Comparison of ENCODE assay signal across 13 mouse cellular contexts in the genomic region with DNA sequence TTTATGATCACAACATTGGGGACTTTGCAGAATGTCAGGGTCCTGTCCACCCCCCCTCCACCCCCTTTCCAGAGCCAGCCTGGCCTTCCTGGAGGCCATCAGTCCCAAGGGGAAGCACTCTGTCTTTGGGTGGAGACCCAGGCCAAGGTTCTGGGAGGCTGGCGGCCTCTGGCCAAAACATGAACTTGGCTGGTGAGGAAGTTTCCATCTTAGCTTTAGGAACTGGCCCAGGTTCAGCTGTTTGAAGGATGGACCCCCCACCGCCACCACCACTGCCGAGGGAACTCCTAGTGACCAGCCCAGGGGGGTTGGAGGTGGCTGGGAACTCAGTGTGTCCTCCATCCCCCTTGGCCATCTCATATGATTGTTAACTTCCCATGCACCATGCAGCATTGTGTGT. TPM values are rescaled to one million over a fixed set of nuclear protein-coding genes. Genes with fewer than 3 reads are reported as not detected.
DNase-seq lines count a peak whose midpoint lies in the region; ATAC-seq and TF ChIP-seq lines count a peak whose summit lies in the region.
"Had no signal": no experiment of that assay in that cellular context is flagged by ENCODE, and none has a peak within 500 bp of the region (broad histone marks: within the 10 kb centered on the region; RNA-seq: fewer than 3 reads in every experiment).

No protein-coding gene starts in this region.

- no peaks in the 10 kb centered on the region for H3K36me3 ChIP-seq in heart, embryonic 13.5 days
- H3K36me3 ChIP-seq in heart, embryonic 11.5 days (ENCODE audit: control insufficient read depth, insufficient read depth, low read length) = no peaks in the 10 kb centered on the region
- H3K36me3 ChIP-seq in midbrain, embryonic 10.5 days = no peaks in the 10 kb centered on the region
- H3K36me3 ChIP-seq in midbrain, embryonic 15.5 days (replicated peaks) = no peaks in the 10 kb centered on the region
- H3K36me3 ChIP-seq in liver, embryonic 14.5 days (replicated peaks; ENCODE audit: control insufficient read depth, insufficient read depth, low read depth) = no peaks in the 10 kb centered on the region
- H3K36me3 ChIP-seq in neural tube, embryonic 15.5 days = no peaks in the 10 kb centered on the region
- H3K36me3 ChIP-seq: forebrain, embryonic 12.5 days had no signal

- no peak overlapping the region for H3K9ac ChIP-seq in heart, embryonic 13.5 days
- H3K9ac ChIP-seq in heart, embryonic 11.5 days (ENCODE audit: low read depth, low read length) = no peak overlapping the region
- no peak overlapping the region for H3K9ac ChIP-seq in midbrain, embryonic 15.5 days
- no peak overlapping the region for H3K9ac ChIP-seq in liver, embryonic 14.5 days (replicated peaks)
- no peak overlapping the region for H3K9ac ChIP-seq in neural tube, embryonic 15.5 days (replicated peaks)

- TF ChIP-seq EP300 in liver, embryonic 14.5 days (IDR thresholded peaks at IDR 0.05; ENCODE audit: low read depth) = no peak

- H3K4me2 ChIP-seq in heart, embryonic 13.5 days = peak overlapping the region; percentile 92; the same call in 1 of the 2 replicates
- no peak overlapping the region for H3K4me2 ChIP-seq in heart, embryonic 11.5 days
- H3K4me2 ChIP-seq in midbrain, embryonic 15.5 days = no peak overlapping the region
- H3K4me2 ChIP-seq in liver, embryonic 14.5 days (ENCODE audit: low read depth) = peak overlapping the region; percentile 87; the same call in 1 of the 2 replicates
- peak overlapping the region; percentile 87; the same call in 1 of the 2 replicates for H3K4me2 ChIP-seq in neural tube, embryonic 15.5 days

- H3K4me1 ChIP-seq in heart, embryonic 13.5 days = peaks cover 49% of the 10 kb centered on the region
- peaks cover 37% of the 10 kb centered on the region for H3K4me1 ChIP-seq in heart, embryonic 11.5 days (ENCODE audit: control insufficient read depth, insufficient read depth, low read length)
- peaks cover 61% of the 10 kb centered on the region for H3K4me1 ChIP-seq in midbrain, embryonic 10.5 days
- peaks cover 43% of the 10 kb centered on the region for H3K4me1 ChIP-seq in midbrain, embryonic 15.5 days
- H3K4me1 ChIP-seq in liver, embryonic 14.5 days (replicated peaks; ENCODE audit: control insufficient read depth in 2 of 2, insufficient read depth in 2 of 2, low read length in 1 of 2) = peaks cover 43 to 50% of the 10 kb centered on the region in 2 experiments
- peaks cover 53% of the 10 kb centered on the region for H3K4me1 ChIP-seq in neural tube, embryonic 15.5 days

- peaks cover 8% of the 10 kb centered on the region; the same call in 1 of the 2 replicates for H3K9me3 ChIP-seq in heart, embryonic 13.5 days
- no peaks in the 10 kb centered on the region; the same call in 1 of the 2 replicates for H3K9me3 ChIP-seq in heart, embryonic 11.5 days (replicated peaks; ENCODE audit: control insufficient read depth, low read length)
- no peaks in the 10 kb centered on the region for H3K9me3 ChIP-seq in midbrain, embryonic 10.5 days (replicated peaks)
- H3K9me3 ChIP-seq in midbrain, embryonic 15.5 days = no peaks in the 10 kb centered on the region
- H3K9me3 ChIP-seq in liver, embryonic 14.5 days (ENCODE audit: control insufficient read depth, low read length) = no peaks in the 10 kb centered on the region
- no peaks in the 10 kb centered on the region for H3K9me3 ChIP-seq in neural tube, embryonic 15.5 days (replicated peaks)
- H3K9me3 ChIP-seq: forebrain, embryonic 12.5 days had no signal

- no peak overlapping the region for H3K27ac ChIP-seq in heart, embryonic 13.5 days (replicated peaks)
- no peak overlapping the region for H3K27ac ChIP-seq in heart, embryonic 11.5 days (ENCODE audit: low read depth, low read length)
- peak overlapping the region; percentile 90; the same call in 1 of the 2 replicates for H3K27ac ChIP-seq in midbrain, embryonic 10.5 days (replicated peaks)
- H3K27ac ChIP-seq in midbrain, embryonic 15.5 days = no peak overlapping the region
- no peak overlapping the region for H3K27ac ChIP-seq in liver, embryonic 14.5 days
- H3K27ac ChIP-seq in neural tube, embryonic 15.5 days (replicated peaks) = no peak overlapping the region

- TF ChIP-seq CTCF in liver, embryonic 14.5 days (IDR thresholded peaks at IDR 0.05; ENCODE audit: low read depth) = no peak

- WGBS in heart, embryonic 13.5 days = 44% methylated on average over 3 of the region's 3 CpGs
- 70% methylated on average over 3 of the region's 3 CpGs for WGBS in heart, embryonic 11.5 days (ENCODE audit: insufficient replicate concordance)
- WGBS in midbrain, embryonic 10.5 days = 77% methylated on average over 3 of the region's 3 CpGs
- WGBS in midbrain, embryonic 15.5 days = 62% methylated on average over 3 of the region's 3 CpGs
- WGBS in liver, embryonic 14.5 days (ENCODE audit: insufficient replicate concordance) = 59% methylated on average over 3 of the region's 3 CpGs
- 65% methylated on average over 3 of the region's 3 CpGs for WGBS in neural tube, embryonic 15.5 days

- H3K4me3 ChIP-seq in heart, embryonic 13.5 days = no peak overlapping the region
- no peak overlapping the region for H3K4me3 ChIP-seq in heart, embryonic 11.5 days (ENCODE audit: low read depth, low read length)
- no peak overlapping the region for H3K4me3 ChIP-seq in midbrain, embryonic 10.5 days
- H3K4me3 ChIP-seq in midbrain, embryonic 15.5 days = no peak overlapping the region
- H3K4me3 ChIP-seq in liver, embryonic 14.5 days (ENCODE audit: insufficient read depth in 1 of 2, low read depth in 2 of 2, low read length in 2 of 2) = no peak overlapping the region; a peak in 1 of 4 replicates
- no peak overlapping the region for H3K4me3 ChIP-seq in neural tube, embryonic 15.5 days (replicated peaks)

- ATAC-seq in heart, embryonic 13.5 days (ENCODE audit: extremely low read depth, insufficient number of reproducible peaks, low FRiP score, low TSS enrichment) = no peak
- no peak for ATAC-seq in heart, embryonic 11.5 days (replicated peaks; ENCODE audit: insufficient number of reproducible peaks, low FRiP score, low TSS enrichment)
- no peak for ATAC-seq in midbrain, embryonic 15.5 days (replicated peaks)
- ATAC-seq in liver, embryonic 14.5 days (ENCODE audit: insufficient read depth) = no peak
- no peak for ATAC-seq in neural tube, embryonic 15.5 days (ENCODE audit: low FRiP score)
- ATAC-seq: lung, postnatal 0 days had no signal

- no peak for DNase-seq in midbrain, embryonic 10.5 days (ENCODE audit: low spot score)
- no peak for DNase-seq in liver, embryonic 14.5 days (ENCODE audit: low read depth in 3 of 3, low spot score in 3 of 3)
- DNase-seq in thymus, postnatal 0 days (ENCODE audit: low spot score) = no peak
- DNase-seq: heart, postnatal 36 days; kidney, adult 18-20 months; kidney, postnatal 25 days; thymus, adult 2 months had no signal

- peaks cover 42% of the 10 kb centered on the region for H3K27me3 ChIP-seq in heart, embryonic 13.5 days (replicated peaks)
- peaks cover 24% of the 10 kb centered on the region for H3K27me3 ChIP-seq in heart, embryonic 11.5 days (ENCODE audit: control insufficient read depth, insufficient read depth, low read length)
- H3K27me3 ChIP-seq in midbrain, embryonic 10.5 days (ENCODE audit: low read depth, poor library complexity, severe bottlenecking) = peaks cover 55% of the 10 kb centered on the region
- peaks cover 34% of the 10 kb centered on the region for H3K27me3 ChIP-seq in midbrain, embryonic 15.5 days (replicated peaks)
- H3K27me3 ChIP-seq in liver, embryonic 14.5 days (ENCODE audit: control insufficient read depth, insufficient read depth, low read length) = peaks cover 14% of the 10 kb centered on the region
- peaks cover 45% of the 10 kb centered on the region for H3K27me3 ChIP-seq in neural tube, embryonic 15.5 days (replicated peaks)

RNA-seq across cellular contexts. Expression of gene Dus3l, which starts 3.5 kb away (rescaled TPM):
- 31.9 and 33.2 TPM in 2 replicates for polyA plus RNA-seq in heart, embryonic 13.5 days (2015; fragmentation: Nextera tagmentation; extraction: Ambion mirVana)
- polyA plus RNA-seq in heart, embryonic 11.5 days (2014; fragmentation: Nextera tagmentation; extraction: Ambion mirVana) = 28.4 and 32.1 TPM in 2 replicates
- polyA plus RNA-seq in midbrain, embryonic 10.5 days (2016; fragmentation: Nextera tagmentation; extraction: Ambion mirVana) = 44.7 and 45.6 TPM in 2 replicates
- polyA plus RNA-seq in midbrain, embryonic 15.5 days (2015; fragmentation: Nextera tagmentation; extraction: Ambion mirVana) = 100.0 and 104 TPM in 2 replicates
- polyA plus RNA-seq in liver, embryonic 14.5 days (2012; rRNA removed) = 18.1 and 19.3 TPM in 2 replicates
- 9.5 and 10.8 TPM in 2 replicates for polyA plus RNA-seq in liver, embryonic 14.5 days (2014; fragmentation: Nextera tagmentation; extraction: Ambion mirVana)
- polyA plus RNA-seq in neural tube, embryonic 15.5 days (2015; fragmentation: Nextera tagmentation; extraction: Ambion mirVana) = 86.4 and 97.6 TPM in 2 replicates
- polyA plus RNA-seq in thymus, postnatal 0 days (2015; fragmentation: Nextera tagmentation; extraction: Ambion mirVana) = 34.0 and 36.5 TPM in 2 replicates

RNA-seq across cellular contexts. Expression of gene Nrtn, which starts 3.7 kb away (rescaled TPM):
- polyA plus RNA-seq in heart, embryonic 13.5 days (2015; fragmentation: Nextera tagmentation; extraction: Ambion mirVana) = 7.9 and 8.6 TPM in 2 replicates
- polyA plus RNA-seq in heart, embryonic 11.5 days (2014; fragmentation: Nextera tagmentation; extraction: Ambion mirVana) = 4.6 and 5.2 TPM in 2 replicates
- polyA plus RNA-seq in midbrain, embryonic 10.5 days (2016; fragmentation: Nextera tagmentation; extraction: Ambion mirVana) = 4.1 and 5.6 TPM in 2 replicates
- polyA plus RNA-seq in midbrain, embryonic 15.5 days (2015; fragmentation: Nextera tagmentation; extraction: Ambion mirVana) = 4.1 and 4.6 TPM in 2 replicates
- 1.0 and 1.6 TPM in 2 replicates for polyA plus RNA-seq in liver, embryonic 14.5 days (2012; rRNA removed)
- 1.7 and 1.9 TPM in 2 replicates for polyA plus RNA-seq in liver, embryonic 14.5 days (2014; fragmentation: Nextera tagmentation; extraction: Ambion mirVana)
- 2.7 and 5.3 TPM in 2 replicates for polyA plus RNA-seq in neural tube, embryonic 15.5 days (2015; fragmentation: Nextera tagmentation; extraction: Ambion mirVana)
- polyA plus RNA-seq in thymus, postnatal 0 days (2015; fragmentation: Nextera tagmentation; extraction: Ambion mirVana) = 17.3 and 23.6 TPM in 2 replicates

RNA-seq across cellular contexts. Expression of gene Prr22, which starts 9.0 kb away (rescaled TPM):
- 0.78 and 1.0 TPM in 2 replicates for polyA plus RNA-seq in heart, embryonic 13.5 days (2015; fragmentation: Nextera tagmentation; extraction: Ambion mirVana)
- polyA plus RNA-seq in heart, embryonic 11.5 days (2014; fragmentation: Nextera tagmentation; extraction: Ambion mirVana) = 0.97 and 1.0 TPM in 2 replicates
- 1.5 and 2.2 TPM in 2 replicates for polyA plus RNA-seq in midbrain, embryonic 10.5 days (2016; fragmentation: Nextera tagmentation; extraction: Ambion mirVana)
- polyA plus RNA-seq in midbrain, embryonic 15.5 days (2015; fragmentation: Nextera tagmentation; extraction: Ambion mirVana) = 1.4 TPM in 2 replicates
- 1.2 and 1.3 TPM in 2 replicates for polyA plus RNA-seq in liver, embryonic 14.5 days (2012; rRNA removed)
- 0.40 and 0.52 TPM in 2 replicates for polyA plus RNA-seq in liver, embryonic 14.5 days (2014; fragmentation: Nextera tagmentation; extraction: Ambion mirVana)
- 0.87 and 0.93 TPM in 2 replicates for polyA plus RNA-seq in neural tube, embryonic 15.5 days (2015; fragmentation: Nextera tagmentation; extraction: Ambion mirVana)
- 0.40 and 0.68 TPM in 2 replicates for polyA plus RNA-seq in thymus, postnatal 0 days (2015; fragmentation: Nextera tagmentation; extraction: Ambion mirVana)

RNA-seq across cellular contexts. Expression of gene Vmac, which starts 43.3 kb away (rescaled TPM):
- 12.7 and 13.3 TPM in 2 replicates for polyA plus RNA-seq in heart, embryonic 13.5 days (2015; fragmentation: Nextera tagmentation; extraction: Ambion mirVana)
- 11.9 and 13.4 TPM in 2 replicates for polyA plus RNA-seq in heart, embryonic 11.5 days (2014; fragmentation: Nextera tagmentation; extraction: Ambion mirVana)
- polyA plus RNA-seq in midbrain, embryonic 10.5 days (2016; fragmentation: Nextera tagmentation; extraction: Ambion mirVana) = 12.0 and 16.5 TPM in 2 replicates
- polyA plus RNA-seq in midbrain, embryonic 15.5 days (2015; fragmentation: Nextera tagmentation; extraction: Ambion mirVana) = 15.5 and 18.2 TPM in 2 replicates
- 2.8 and 3.3 TPM in 2 replicates for polyA plus RNA-seq in liver, embryonic 14.5 days (2012; rRNA removed)
- polyA plus RNA-seq in liver, embryonic 14.5 days (2014; fragmentation: Nextera tagmentation; extraction: Ambion mirVana) = 3.1 and 3.2 TPM in 2 replicates
- polyA plus RNA-seq in neural tube, embryonic 15.5 days (2015; fragmentation: Nextera tagmentation; extraction: Ambion mirVana) = 13.8 and 18.1 TPM in 2 replicates
- polyA plus RNA-seq in thymus, postnatal 0 days (2015; fragmentation: Nextera tagmentation; extraction: Ambion mirVana) = 20.3 and 26.9 TPM in 2 replicates

RNA-seq across cellular contexts. Expression of gene Ndufa11, which starts 43.5 kb away (rescaled TPM):
- polyA plus RNA-seq in heart, embryonic 13.5 days (2015; fragmentation: Nextera tagmentation; extraction: Ambion mirVana) = 783 and 886 TPM in 2 replicates
- 651 and 677 TPM in 2 replicates for polyA plus RNA-seq in heart, embryonic 11.5 days (2014; fragmentation: Nextera tagmentation; extraction: Ambion mirVana)
- 385 and 393 TPM in 2 replicates for polyA plus RNA-seq in midbrain, embryonic 10.5 days (2016; fragmentation: Nextera tagmentation; extraction: Ambion mirVana)
- 516 and 531 TPM in 2 replicates for polyA plus RNA-seq in midbrain, embryonic 15.5 days (2015; fragmentation: Nextera tagmentation; extraction: Ambion mirVana)
- 119 and 215 TPM in 2 replicates for polyA plus RNA-seq in liver, embryonic 14.5 days (2012; rRNA removed)
- polyA plus RNA-seq in liver, embryonic 14.5 days (2014; fragmentation: Nextera tagmentation; extraction: Ambion mirVana) = 276 and 284 TPM in 2 replicates
- polyA plus RNA-seq in neural tube, embryonic 15.5 days (2015; fragmentation: Nextera tagmentation; extraction: Ambion mirVana) = 639 and 709 TPM in 2 replicates
- 821 and 873 TPM in 2 replicates for polyA plus RNA-seq in thymus, postnatal 0 days (2015; fragmentation: Nextera tagmentation; extraction: Ambion mirVana)

Comparison
In these comparisons a context has a peak if more than half of its experiments do, and no peak if none do; other contexts are left out.
1. H3K4me2 ChIP-seq: peak in heart, embryonic 13.5 days (single experiment), liver, embryonic 14.5 days (single experiment) and neural tube, embryonic 15.5 days (single experiment); none in heart, embryonic 11.5 days (single experiment) and midbrain, embryonic 15.5 days (single experiment).